Mouse (Mus musculus): ENCODE results near the gene Frmpd1.
A peak's percentile ranks its signal among the peaks of the same experiment; 100 is the strongest.

The Frmpd1 gene

DNA sequence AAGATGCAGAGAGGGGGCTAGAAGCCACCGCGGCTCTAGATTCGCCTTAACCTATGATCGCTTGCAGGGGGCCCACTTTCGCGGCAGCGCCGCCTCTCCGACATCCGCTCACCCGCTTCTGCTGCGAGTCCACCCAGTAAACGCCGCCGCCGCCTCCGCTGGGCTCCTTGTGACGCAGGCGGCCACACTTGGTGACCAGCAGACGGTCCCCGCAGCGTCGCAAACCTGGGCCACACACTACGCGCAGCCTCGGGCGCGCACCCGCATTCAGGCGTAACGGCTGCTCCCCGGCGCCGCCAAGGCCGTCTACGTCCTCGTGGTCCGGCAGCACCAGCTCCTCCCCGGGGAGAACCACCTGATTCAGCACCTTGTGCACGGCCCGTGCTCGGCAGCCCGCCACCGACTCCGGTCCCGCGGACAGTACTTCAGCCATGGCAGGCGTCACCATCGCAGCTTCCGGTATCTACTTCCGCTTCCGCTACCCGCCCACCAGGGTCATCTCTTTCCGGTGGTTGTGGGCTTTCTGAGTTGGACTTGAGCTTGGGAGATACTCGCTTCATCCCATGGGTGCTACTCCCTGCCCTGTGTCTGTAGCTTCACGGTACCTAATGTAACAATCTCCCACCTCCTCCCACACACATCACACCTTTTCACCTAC is 135.6 kb downstream of the Frmpd1 start:
- peak; percentile 86 for DNase-seq (ENCODE audit: low read depth, low spot score)

DNA sequence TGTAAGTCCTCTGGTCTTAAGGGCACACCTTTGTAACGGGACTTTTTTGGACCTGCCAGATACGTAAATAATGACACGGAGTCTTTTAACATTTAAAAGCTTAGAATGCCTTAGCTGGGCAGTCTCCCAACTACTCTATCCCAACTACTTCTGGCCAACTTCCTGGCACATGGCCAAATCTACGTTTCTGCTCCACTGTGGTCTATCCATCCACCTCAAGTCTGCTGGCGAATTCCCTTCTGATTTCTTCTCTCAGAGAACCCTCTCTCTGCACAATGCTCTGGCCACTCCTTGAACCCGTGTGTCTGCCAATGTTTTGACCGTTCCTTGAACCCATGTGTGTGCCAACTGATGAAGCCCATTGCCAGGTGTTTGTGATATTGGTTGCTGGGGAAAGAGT is 146.5 kb downstream of the Frmpd1 start:
- DNase-seq (ENCODE audit: low read depth, low spot score), result no peak

DNA sequence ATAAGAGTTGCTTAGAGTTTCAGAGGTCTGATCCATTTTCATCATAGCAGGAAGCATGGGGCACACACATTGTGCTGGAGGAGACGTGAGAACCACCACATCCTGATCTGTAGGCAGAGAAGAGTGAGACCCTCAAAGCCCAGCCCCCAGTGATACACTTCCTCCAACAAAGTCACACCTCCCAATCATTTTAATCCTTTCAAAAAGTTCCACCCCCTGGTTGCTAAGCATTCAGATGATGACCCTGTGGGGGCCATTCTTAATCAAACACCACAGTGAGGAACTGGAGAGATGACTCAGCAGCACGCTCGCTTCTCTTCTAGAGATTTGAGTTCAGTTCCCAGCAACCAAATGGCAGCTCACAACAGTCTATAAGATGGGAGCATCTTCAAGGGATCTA is 147.8 kb downstream of the Frmpd1 start:
- DNase-seq (ENCODE audit: low read depth, low spot score), result no peak

Measured in telencephalon, adult 2 months (tissue).